In the genomic region with DNA sequence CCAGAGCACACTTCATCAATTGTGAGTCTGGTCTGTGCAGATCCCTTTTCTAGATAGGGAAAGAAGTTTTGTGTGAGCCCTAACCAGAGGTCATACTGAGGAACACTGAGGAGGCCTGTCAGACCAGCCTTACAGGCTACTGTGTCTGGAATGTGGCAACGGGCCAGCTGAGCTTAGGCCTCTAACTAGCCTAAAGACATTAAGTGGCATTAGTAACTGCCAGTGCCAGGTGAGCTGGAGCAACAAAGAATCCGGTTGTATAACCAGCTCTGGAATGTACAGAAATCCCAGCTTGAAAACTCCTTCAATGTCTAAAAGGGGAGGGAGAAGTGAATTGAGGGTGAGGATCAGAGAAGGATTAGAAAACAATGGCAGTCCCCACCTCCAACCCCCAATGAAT, we compare ENCODE assay signal across 10 mouse cellular contexts. TPM values are rescaled to one million over a fixed set of nuclear protein-coding genes. Genes with fewer than 3 reads are reported as not detected.
DNase-seq lines count a peak whose midpoint lies in the region; ATAC-seq and TF ChIP-seq lines count a peak whose summit lies in the region.
"Had no signal": no experiment of that assay in that cellular context is flagged by ENCODE, and none has a peak within 500 bp of the region (broad histone marks: within the 10 kb centered on the region; RNA-seq: fewer than 3 reads in every experiment).

No protein-coding gene starts in this region.

- no peak for TF ChIP-seq CTCF in lung, postnatal 0 days (IDR thresholded peaks at IDR 0.05)

- H3K4me1 ChIP-seq in kidney, embryonic 15.5 days = 0 out of 2 replicates have a peak, but pooled peaks cover 6% of the 10 kb centered on the region
- no peaks in the 10 kb centered on the region for H3K4me1 ChIP-seq in lung, postnatal 0 days (ENCODE audit: insufficient read depth, low read depth, low read length)

- WGBS in kidney, embryonic 15.5 days = 72% methylated on average over 2 of the region's 2 CpGs
- WGBS in lung, postnatal 0 days = 35% methylated on average over 2 of the region's 2 CpGs

- DNase-seq in 3T3-L1 (ENCODE audit: low read depth, low spot score) = peak; percentile 3
- DNase-seq in cerebellum, adult 8-10 months = peak; percentile 12
- peak; percentile 83 for DNase-seq in lung, postnatal 0 days (ENCODE audit: low spot score)
- no peak for DNase-seq in adrenal gland, postnatal 4 days (ENCODE audit: low spot score in 2 of 2)
- DNase-seq in ovary, postnatal 10 days (ENCODE audit: low spot score) = no peak
- no peak for DNase-seq in spleen, postnatal 36 days (ENCODE audit: low spot score in 2 of 2)
- DNase-seq: embryo, embryonic 11 days had no signal

- no peaks in the 10 kb centered on the region for H3K36me3 ChIP-seq in kidney, embryonic 15.5 days
- no peaks in the 10 kb centered on the region for H3K36me3 ChIP-seq in lung, postnatal 0 days (ENCODE audit: insufficient read depth, low read length)
- H3K36me3 ChIP-seq: forebrain, embryonic 10.5 days had no signal

- no peak overlapping the region for H3K4me3 ChIP-seq in kidney, embryonic 15.5 days (replicated peaks)
- H3K4me3 ChIP-seq in lung, postnatal 0 days (ENCODE audit: low read depth, low read length) = no peak overlapping the region

- no peak overlapping the region for H3K4me2 ChIP-seq in kidney, embryonic 15.5 days
- no peak overlapping the region for H3K4me2 ChIP-seq in lung, postnatal 0 days (replicated peaks; ENCODE audit: low read depth, low read length)

- no peak for ATAC-seq in kidney, embryonic 15.5 days (replicated peaks; ENCODE audit: low FRiP score)
- peak; percentile 25 for ATAC-seq in lung, postnatal 0 days

- peak; percentile 70 for TF ChIP-seq EP300 in lung, postnatal 0 days (IDR thresholded peaks at IDR 0.05)

- no peaks in the 10 kb centered on the region for H3K9me3 ChIP-seq in kidney, embryonic 15.5 days (replicated peaks)
- H3K9me3 ChIP-seq in lung, postnatal 0 days (ENCODE audit: low read length) = no peaks in the 10 kb centered on the region
- H3K9me3 ChIP-seq: forebrain, embryonic 10.5 days had no signal

- no peak overlapping the region for H3K9ac ChIP-seq in kidney, embryonic 15.5 days
- no peak overlapping the region for H3K9ac ChIP-seq in lung, postnatal 0 days (replicated peaks; ENCODE audit: low read depth)

- H3K27me3 ChIP-seq in kidney, embryonic 15.5 days = peaks cover 7% of the 10 kb centered on the region; the same call in 1 of the 2 replicates
- no peaks in the 10 kb centered on the region for H3K27me3 ChIP-seq in lung, postnatal 0 days (replicated peaks; ENCODE audit: insufficient read depth, low read length)

- peak overlapping the region; percentile 90; the same call in 1 of the 2 replicates for H3K27ac ChIP-seq in kidney, embryonic 15.5 days
- H3K27ac ChIP-seq in lung, postnatal 0 days (ENCODE audit: low read length) = peak overlapping the region; percentile 47; the same call in 1 of the 2 replicates
- H3K27ac ChIP-seq: macrophage had no signal

RNA-seq across cellular contexts. Expression of a gene that starts 1.2 kb away (rescaled TPM):
- 10.0 and 11.1 TPM in 2 replicates for polyA plus RNA-seq in kidney, embryonic 15.5 days (2015; fragmentation: Nextera tagmentation; extraction: Ambion mirVana)
- 7.9 and 8.5 TPM in 2 replicates for polyA plus RNA-seq in lung, postnatal 0 days (2015; fragmentation: Nextera tagmentation; extraction: Ambion mirVana)
- 10 to 100 TPM; 19.4 to 19.8 TPM for total RNA-seq in adrenal gland, postnatal 4 days (2021)

Comparison
In these comparisons a context has a peak if more than half of its experiments do, and no peak if none do; other contexts are left out.
1. DNase-seq: peak in 3T3-L1 (single experiment), cerebellum, adult 8-10 months (single experiment) and lung, postnatal 0 days (single experiment); none in adrenal gland, postnatal 4 days (0 of 2), ovary, postnatal 10 days (single experiment) and spleen, postnatal 36 days (0 of 2).